Mouse (Mus musculus): ENCODE results near the gene Relb. TPM values are rescaled to one million over a fixed set of nuclear protein-coding genes. Genes with fewer than 3 reads are reported as not detected.

Relb gene
- polyA plus RNA-seq, 1 experiment from 2014 or later: 7.3 TPM

- Histone ChIP-seq H3K9me3 (ENCODE audit: low read depth, low read length) (no peaks in the 10 kb centered on the region), H3K27me3 (ENCODE audit: insufficient read depth, low read length) (no peaks in the 10 kb centered on the region), H3K9ac (no peak overlapping the region), H3K4me2 (no peak overlapping the region), H3K4me3 (ENCODE audit: low read depth, low read length) (no peak overlapping the region), H3K4me1 (ENCODE audit: insufficient read depth) (no peaks in the 10 kb centered on the region), H3K36me3 (ENCODE audit: insufficient read depth) (peaks cover 79% of the 10 kb centered on the region), H3K27ac (ENCODE audit: low read depth) (no peak overlapping the region)
- no peak for ATAC-seq (ENCODE audit: insufficient read depth)
- no peak for DNase-seq
- WGBS: 84% methylated on average over 2 of the region's 2 CpGs
- no peak for TF ChIP-seq CTCF (IDR thresholded peaks at IDR 0.05; ENCODE audit: low read depth)
Measured at GRCm38 (mm10) chr7:19652614-19653013, 23.4 kb upstream of the Relb start.

GRCm38 (mm10) chr7:19651063-19651786 lies 22.0 kb upstream of the Relb start:
- no peak overlapping the region for H3K27ac ChIP-seq (ENCODE audit: low read depth)
- DNase-seq (no peak), ATAC-seq (ENCODE audit: insufficient read depth) (no peak)
- 88% methylated on average over 6 of the region's 6 CpGs for WGBS
- peaks cover 85% of the 10 kb centered on the region for H3K36me3 ChIP-seq (ENCODE audit: insufficient read depth)
- no peak overlapping the region for H3K4me2 ChIP-seq
- no peak for TF ChIP-seq CTCF (IDR thresholded peaks at IDR 0.05; ENCODE audit: low read depth)
- no peaks in the 10 kb centered on the region for H3K4me1 ChIP-seq (ENCODE audit: insufficient read depth)
- H3K27me3 ChIP-seq (ENCODE audit: insufficient read depth, low read length): no peaks in the 10 kb centered on the region
- no peak overlapping the region for H3K9ac ChIP-seq
- no peak overlapping the region for H3K4me3 ChIP-seq (ENCODE audit: low read depth, low read length)
- no peaks in the 10 kb centered on the region for H3K9me3 ChIP-seq (ENCODE audit: low read depth, low read length)

GRCm38 (mm10) chr7:19641223-19641622 lies 12.0 kb upstream of the Relb start:
- peaks cover 98% of the 10 kb centered on the region for H3K36me3 ChIP-seq (ENCODE audit: insufficient read depth)
- no peaks in the 10 kb centered on the region for H3K9me3 ChIP-seq (ENCODE audit: low read depth, low read length)
- no peaks in the 10 kb centered on the region for H3K27me3 ChIP-seq (ENCODE audit: insufficient read depth, low read length)
- 90% methylated on average over 4 of the region's 4 CpGs for WGBS
- H3K4me2 ChIP-seq: no peak overlapping the region
- ATAC-seq (ENCODE audit: insufficient read depth) (no peak), DNase-seq (no peak)
- H3K4me1 ChIP-seq (ENCODE audit: insufficient read depth): no peaks in the 10 kb centered on the region
- no peak overlapping the region for H3K4me3 ChIP-seq (ENCODE audit: low read depth, low read length)
- H3K9ac ChIP-seq: no peak overlapping the region
- no peak overlapping the region for H3K27ac ChIP-seq (ENCODE audit: low read depth)
- no peak for TF ChIP-seq CTCF (IDR thresholded peaks at IDR 0.05; ENCODE audit: low read depth)

GRCm38 (mm10) chr7:19635074-19635827 lies 6.0 kb upstream of the Relb start:
- TF ChIP-seq CTCF (IDR thresholded peaks at IDR 0.05; ENCODE audit: low read depth): no peak
- H3K9ac ChIP-seq: no peak overlapping the region
- no peaks in the 10 kb centered on the region for H3K9me3 ChIP-seq (ENCODE audit: low read depth, low read length)
- ATAC-seq (ENCODE audit: insufficient read depth) (no peak), DNase-seq (no peak)
- no peak overlapping the region for H3K27ac ChIP-seq (ENCODE audit: low read depth)
- no peak overlapping the region for H3K4me2 ChIP-seq
- no peaks in the 10 kb centered on the region for H3K4me1 ChIP-seq (ENCODE audit: insufficient read depth)
- H3K4me3 ChIP-seq (ENCODE audit: low read depth, low read length): no peak overlapping the region
- peaks cover 85% of the 10 kb centered on the region for H3K36me3 ChIP-seq (ENCODE audit: insufficient read depth)
- 86% methylated on average over 11 of the region's 11 CpGs for WGBS
- no peaks in the 10 kb centered on the region for H3K27me3 ChIP-seq (ENCODE audit: insufficient read depth, low read length)

GRCm38 (mm10) chr7:19634591-19634990 lies 5.4 kb upstream of the Relb start:
- Histone ChIP-seq H3K4me3 (ENCODE audit: low read depth, low read length) (no peak overlapping the region), H3K27ac (ENCODE audit: low read depth) (no peak overlapping the region), H3K27me3 (ENCODE audit: insufficient read depth, low read length) (no peaks in the 10 kb centered on the region), H3K4me2 (no peak overlapping the region), H3K36me3 (ENCODE audit: insufficient read depth) (peaks cover 78% of the 10 kb centered on the region), H3K9me3 (ENCODE audit: low read depth, low read length) (no peaks in the 10 kb centered on the region), H3K9ac (no peak overlapping the region), H3K4me1 (ENCODE audit: insufficient read depth) (no peaks in the 10 kb centered on the region)
- 83% methylated on average over 2 of the region's 2 CpGs for WGBS
- no peak for DNase-seq
- no peak for ATAC-seq (ENCODE audit: insufficient read depth)
- no peak for TF ChIP-seq CTCF (IDR thresholded peaks at IDR 0.05; ENCODE audit: low read depth)

- no peak overlapping the region for H3K27ac ChIP-seq (ENCODE audit: low read depth)
- no peak overlapping the region for H3K4me2 ChIP-seq
- TF ChIP-seq CTCF (IDR thresholded peaks at IDR 0.05; ENCODE audit: low read depth): no peak
- H3K36me3 ChIP-seq (ENCODE audit: insufficient read depth): peaks cover 71% of the 10 kb centered on the region
- H3K4me3 ChIP-seq (ENCODE audit: low read depth, low read length): no peak overlapping the region
- no peaks in the 10 kb centered on the region for H3K27me3 ChIP-seq (ENCODE audit: insufficient read depth, low read length)
- DNase-seq (no peak), ATAC-seq (ENCODE audit: insufficient read depth) (no peak)
- no peaks in the 10 kb centered on the region for H3K9me3 ChIP-seq (ENCODE audit: low read depth, low read length)
- H3K4me1 ChIP-seq (ENCODE audit: insufficient read depth): no peaks in the 10 kb centered on the region
- 92% methylated on average over 15 of the region's 15 CpGs for WGBS
- no peak overlapping the region for H3K9ac ChIP-seq
Measured at GRCm38 (mm10) chr7:19633855-19634254, 4.6 kb upstream of the Relb start.

- H3K27ac ChIP-seq (ENCODE audit: low read depth): no peak overlapping the region
- no peaks in the 10 kb centered on the region for H3K27me3 ChIP-seq (ENCODE audit: insufficient read depth, low read length)
- no peak for TF ChIP-seq CTCF (IDR thresholded peaks at IDR 0.05; ENCODE audit: low read depth)
- H3K4me2 ChIP-seq: no peak overlapping the region
- H3K4me1 ChIP-seq (ENCODE audit: insufficient read depth): no peaks in the 10 kb centered on the region
- DNase-seq: no peak
- H3K4me3 ChIP-seq (ENCODE audit: low read depth, low read length): no peak overlapping the region
- no peaks in the 10 kb centered on the region for H3K9me3 ChIP-seq (ENCODE audit: low read depth, low read length)
- peaks cover 64% of the 10 kb centered on the region for H3K36me3 ChIP-seq (ENCODE audit: insufficient read depth)
- 80% methylated on average over 17 of the region's 17 CpGs for WGBS
- H3K9ac ChIP-seq: no peak overlapping the region
- no peak for ATAC-seq (ENCODE audit: insufficient read depth)
Measured at GRCm38 (mm10) chr7:19633197-19633596, 4.0 kb upstream of the Relb start.
